Mouse (Mus musculus) neutrophil, adult 59 days (primary cell): ENCODE data around the gene Igsf6. TPM values are rescaled to one million over a fixed set of nuclear protein-coding genes. Genes with fewer than 3 reads are reported as not detected.

Experiments
- total RNA-seq, 2 experiments: library from RNA; stranded (reverse); gene quantifications; 1 replicate in 1 of 2; 2 replicates in 1 of 2; pipeline ENCODE4 v1.2.4; 2023

Gene Igsf6
- 100 to 1,000 TPM; 305 to 324 TPM for total RNA-seq

DNA sequence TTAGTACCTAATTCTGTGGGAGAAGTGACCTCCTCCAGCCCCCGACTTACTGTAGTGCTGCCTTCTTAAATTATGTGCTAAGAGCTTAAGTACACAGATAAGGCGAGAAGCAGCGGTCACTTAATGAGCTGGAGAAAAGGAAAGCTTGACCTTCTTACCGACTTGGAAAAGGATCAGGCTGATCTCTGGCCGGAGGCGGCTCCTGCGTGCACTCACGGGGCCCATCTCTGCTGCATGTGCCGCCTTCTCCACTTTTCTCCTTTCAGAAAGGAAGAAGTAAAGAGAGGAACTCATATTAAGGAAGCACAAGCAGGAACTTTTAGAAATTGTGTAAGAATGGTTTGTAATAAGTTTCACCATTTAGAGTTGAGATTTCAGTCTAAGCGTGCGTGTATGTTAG lies at the start of gene Igsf6:
Gene Igsf6, minus strand, starts transcription at position 292 of the 400 bp plus-strand sequence.

DNA sequence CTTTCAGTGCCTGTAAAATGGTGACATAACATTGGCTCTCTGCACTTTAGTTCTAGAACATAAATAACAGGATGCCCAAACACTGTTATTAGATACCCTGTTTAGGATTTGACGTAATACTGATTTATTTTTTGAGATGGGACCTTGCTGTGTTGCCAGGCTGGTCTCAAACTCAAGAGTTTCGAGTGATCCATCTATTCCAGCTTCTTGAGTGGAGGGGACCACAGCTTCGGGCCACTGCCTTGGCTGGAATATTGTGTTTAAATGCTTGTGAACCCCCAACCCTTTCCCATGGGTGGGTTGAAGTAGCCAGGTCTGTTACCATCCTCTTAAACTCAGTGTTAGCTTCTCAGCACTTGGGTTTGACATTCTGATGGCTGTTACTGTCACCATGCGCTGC lies 7.0 kb upstream of the Igsf6 start, which contains the start of gene Otoa:
Gene Otoa, plus strand, starts transcription at position 301 of the 400 bp plus-strand sequence.

DNA sequence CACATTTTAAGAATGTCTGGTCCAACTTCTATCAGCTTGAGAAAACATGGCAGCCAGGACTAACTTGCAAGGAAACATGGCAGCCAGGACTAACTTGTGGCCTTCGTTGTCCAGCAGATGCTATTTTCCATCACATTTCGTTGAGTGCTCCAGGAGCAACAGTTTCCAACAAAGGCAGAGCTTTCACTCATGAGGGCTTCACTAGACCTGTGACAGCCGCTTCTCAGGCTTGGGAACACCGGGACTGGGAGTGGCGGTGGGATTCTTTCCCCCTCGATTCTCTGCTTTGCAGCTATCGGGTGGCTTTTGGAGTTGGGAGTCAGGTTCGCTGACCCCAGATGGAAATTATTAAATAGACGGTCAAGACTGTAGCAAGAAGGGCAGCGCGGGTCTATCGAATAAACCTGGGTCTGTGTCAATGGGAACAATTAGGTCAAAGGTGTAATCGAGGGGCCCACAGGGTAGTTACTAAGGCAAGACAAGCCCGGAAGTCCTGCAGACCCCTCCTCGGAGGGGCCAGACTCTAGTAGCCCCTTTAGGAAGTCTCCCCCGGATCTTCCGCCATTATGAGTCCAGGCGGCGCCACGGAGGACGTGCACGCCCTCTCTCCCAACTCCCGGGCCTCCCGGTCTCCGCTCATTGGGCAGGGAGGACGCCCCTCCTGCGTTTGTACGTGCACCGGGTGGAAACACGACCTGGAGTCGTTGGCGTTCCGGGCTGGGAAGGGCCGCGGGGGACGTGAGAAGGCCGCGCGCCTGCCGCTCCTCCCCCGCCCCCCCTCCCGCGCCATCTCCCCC lies 40.3 kb downstream of the Igsf6 start, which contains the start of gene Mettl9:
Gene Mettl9, plus strand, starts transcription at position 590 of the 797 bp plus-strand sequence.

Other genes starting within 250 kb of the Igsf6 start
- gene Eef2k, start 231.7 kb downstream of the Igsf6 start, total RNA-seq, result 10 to 100 TPM; 47.0 to 52.8 TPM
- 1 to 10 TPM; 8.4 to 9.4 TPM for gene Polr3e, start 156.8 kb downstream of the Igsf6 start, total RNA-seq
- gene Cdr2, start 92.3 kb downstream of the Igsf6 start, total RNA-seq, result 1 to 10 TPM; 4.9 to 8.7 TPM
- gene Mfsd13b, start 92.1 kb downstream of the Igsf6 start, total RNA-seq, result not detected
- 100 to 1,000 TPM; 165 to 209 TPM for gene Mettl9, start 40.1 kb downstream of the Igsf6 start, total RNA-seq
- gene Otoa, start 7.1 kb upstream of the Igsf6 start, total RNA-seq, result 1 to 10 TPM in 1 of 2 experiments, under 1 TPM in 1; 0.68 to 1.0 TPM